Mouse (Mus musculus) naive thymus-derived CD4-positive, alpha-beta T cell, adult 2 months (primary cell): ENCODE data around the gene Rita1.

Source experiments
- DNase-seq: peaks from one replicate; pipeline ENCODE4 v3.0.0-alpha.2; 2011; ENCODE audit warnings: low read depth

Rita1 gene

GRCm38 (mm10) chr5:120570289-120570897 is 42.0 kb downstream of the Rita1 start:
- DNase-seq: no peak

DNA sequence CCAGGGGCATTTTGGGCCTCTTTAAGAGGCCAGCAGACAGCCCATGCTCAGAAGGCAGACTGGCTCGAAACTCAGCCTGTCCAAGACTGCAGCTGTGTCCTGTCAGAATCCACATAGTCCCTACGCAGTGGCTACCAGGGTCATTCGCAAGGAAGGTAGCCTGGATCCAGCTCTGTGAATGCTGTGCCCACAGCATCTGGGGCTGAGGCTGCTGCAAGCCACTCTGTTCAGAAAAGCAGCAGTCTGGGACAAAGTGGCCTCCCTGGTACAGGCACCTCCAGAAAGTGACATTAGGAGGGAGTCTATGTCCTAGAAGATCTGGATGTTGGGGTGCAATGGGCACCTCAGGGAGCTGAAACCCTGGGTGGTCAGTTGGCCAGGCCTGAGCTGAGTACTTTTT is 42.6 kb downstream of the Rita1 start:
- DNase-seq: no peak

DNA sequence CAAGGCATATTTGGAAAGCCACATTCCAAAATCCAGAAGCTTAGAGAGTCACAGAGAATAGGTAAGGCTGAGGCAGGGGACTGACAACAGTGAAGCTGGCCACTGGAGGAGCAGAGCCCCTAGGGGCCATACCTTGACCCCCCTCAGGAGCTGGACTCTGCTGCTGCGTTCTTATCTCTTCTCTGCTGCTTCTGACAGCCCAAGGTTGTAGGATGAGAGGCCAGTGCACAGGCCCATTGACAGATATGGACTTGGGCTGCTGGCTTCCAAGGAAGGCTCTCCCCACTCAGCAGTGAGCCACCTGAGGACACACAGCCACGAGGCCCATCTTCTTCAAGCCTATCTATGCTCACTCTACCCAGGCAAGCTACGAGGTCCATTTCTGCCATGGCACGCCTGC is 43.4 kb downstream of the Rita1 start:
- DNase-seq: no peak

GRCm38 (mm10) chr5:120568336-120568768 is 44.0 kb downstream of the Rita1 start:
- no peak for DNase-seq

GRCm38 (mm10) chr5:120567761-120568211 is 44.6 kb downstream of the Rita1 start:
- DNase-seq: no peak

DNA sequence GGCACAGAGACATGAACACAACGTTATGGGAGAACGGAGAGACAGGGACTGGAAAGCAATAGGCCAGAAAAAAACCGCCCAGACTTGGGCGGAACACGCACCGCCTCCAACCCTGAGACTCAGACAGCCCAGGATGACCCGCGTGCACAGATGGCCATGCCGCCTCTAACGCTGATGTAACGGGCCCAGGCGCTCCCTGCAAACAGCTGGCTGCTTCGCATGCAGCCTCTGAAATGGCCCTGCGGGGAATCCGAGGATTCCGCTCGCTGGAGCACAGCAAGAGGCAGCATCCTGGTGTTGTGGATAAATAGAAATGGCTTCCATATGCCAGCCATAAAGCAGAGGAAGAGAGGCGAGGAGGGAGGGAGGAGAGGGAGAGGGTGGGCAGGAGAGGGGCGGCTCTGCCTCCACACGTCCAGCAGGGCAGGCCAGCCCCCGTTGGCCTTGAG is 45.1 kb downstream of the Rita1 start:
- no peak for DNase-seq

DNA sequence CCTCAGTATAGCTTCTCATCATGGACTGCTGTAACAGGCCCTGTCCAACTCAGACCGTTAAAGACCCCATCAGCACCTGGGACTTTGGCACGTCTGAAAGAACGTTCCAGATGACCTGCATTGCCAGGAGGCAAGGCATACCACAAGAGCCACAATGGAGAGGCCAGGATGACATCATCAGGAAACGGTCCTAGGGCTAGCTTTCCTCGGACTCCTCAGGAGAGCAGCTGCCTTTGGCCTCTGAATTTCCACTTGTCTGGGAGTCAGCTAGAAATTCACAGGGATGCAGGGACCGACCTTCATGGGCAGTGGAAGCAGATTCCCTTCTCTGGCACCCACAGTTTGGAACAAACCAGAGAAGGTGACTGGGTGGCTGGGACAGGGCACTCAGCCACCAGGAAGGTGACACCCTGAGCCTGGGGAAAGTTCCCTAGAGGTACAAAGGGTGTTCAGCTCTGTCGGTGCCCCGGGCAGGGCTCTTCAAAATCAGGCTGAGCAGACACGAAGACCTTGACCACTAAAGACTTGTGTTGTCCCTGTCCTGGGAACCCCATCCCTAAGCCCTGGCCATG is 45.6 kb downstream of the Rita1 start:
- no peak for DNase-seq

- DNase-seq: no peak
Measured at GRCm38 (mm10) chr5:120566101-120566500, 46.3 kb downstream of the Rita1 start.

DNA sequence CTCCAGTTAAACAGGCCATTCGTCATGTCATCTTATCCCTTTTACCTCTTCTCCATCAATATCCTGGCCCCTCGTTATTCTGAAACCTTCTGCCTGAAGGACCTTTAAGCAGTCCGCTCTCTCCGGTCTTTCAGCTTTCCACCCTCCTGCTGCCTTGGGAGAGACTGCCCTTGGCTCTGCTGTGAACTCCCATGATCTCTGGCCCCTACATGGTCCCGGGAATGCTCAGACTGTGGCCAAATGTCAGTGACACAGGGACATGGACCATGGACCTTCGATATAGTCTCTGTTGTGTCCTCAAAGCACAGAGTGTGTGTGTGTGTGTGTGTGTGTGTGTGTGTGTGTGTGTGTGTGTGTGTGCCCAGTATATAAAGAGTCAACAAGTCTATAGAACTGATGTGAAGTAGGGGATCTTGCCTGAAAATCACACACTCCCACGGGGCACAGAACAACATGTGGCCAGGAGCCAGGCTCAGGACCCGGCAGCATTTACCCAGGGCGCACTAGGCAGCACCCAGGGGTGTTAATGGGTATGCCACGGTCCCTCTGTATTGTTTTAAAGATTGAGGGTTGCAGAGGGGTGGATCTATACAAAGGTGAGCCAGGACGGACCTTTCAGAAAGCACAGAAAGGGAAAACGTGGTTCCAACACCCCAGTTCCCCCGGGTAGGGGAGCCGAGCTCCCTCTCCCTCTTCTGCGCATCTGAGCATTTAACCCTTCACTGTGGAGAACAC is 47.1 kb downstream of the Rita1 start:
- no peak for DNase-seq

- peak; percentile 44 for DNase-seq
Measured at GRCm38 (mm10) chr5:120563914-120564311, 48.5 kb downstream of the Rita1 start.

- DNase-seq: no peak
Measured at GRCm38 (mm10) chr5:120562956-120563913, 49.2 kb downstream of the Rita1 start.

DNA sequence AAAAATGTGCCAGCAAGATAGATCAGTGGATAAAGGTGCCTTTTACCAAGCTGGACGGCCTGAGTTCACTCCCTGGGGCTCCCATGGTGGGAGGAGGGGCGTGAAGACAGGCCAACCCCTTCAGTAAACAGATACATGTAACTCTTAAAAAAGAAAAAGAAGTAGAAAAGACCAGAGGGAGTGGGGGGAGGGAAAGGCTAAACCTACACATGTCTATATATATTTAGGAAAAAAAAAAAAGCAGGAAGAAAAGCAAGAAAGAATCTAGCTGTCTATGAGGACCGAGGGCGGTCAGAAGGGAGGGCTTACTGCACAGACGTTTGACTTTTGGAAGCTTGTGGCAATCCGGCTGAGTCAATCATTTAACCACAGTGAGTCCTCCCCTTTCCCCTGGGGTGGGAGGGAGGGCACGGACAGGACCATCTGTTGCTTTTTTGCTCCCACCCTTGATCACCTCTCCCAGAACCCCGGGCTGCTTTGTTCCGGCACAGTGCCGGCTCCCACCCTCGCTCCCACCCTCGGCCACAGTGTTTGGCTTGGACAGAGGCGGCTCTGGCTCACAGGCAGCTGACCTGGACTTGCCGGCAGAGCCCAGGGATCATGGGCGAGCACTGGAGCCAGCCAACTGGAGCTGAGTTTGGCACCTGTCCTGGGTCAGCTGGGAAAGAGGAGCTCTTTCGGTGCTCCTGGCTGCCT is 51.6 kb downstream of the Rita1 start:
- no peak for DNase-seq

GRCm38 (mm10) chr5:120560129-120560615 is 52.2 kb downstream of the Rita1 start:
- DNase-seq: no peak

DNA sequence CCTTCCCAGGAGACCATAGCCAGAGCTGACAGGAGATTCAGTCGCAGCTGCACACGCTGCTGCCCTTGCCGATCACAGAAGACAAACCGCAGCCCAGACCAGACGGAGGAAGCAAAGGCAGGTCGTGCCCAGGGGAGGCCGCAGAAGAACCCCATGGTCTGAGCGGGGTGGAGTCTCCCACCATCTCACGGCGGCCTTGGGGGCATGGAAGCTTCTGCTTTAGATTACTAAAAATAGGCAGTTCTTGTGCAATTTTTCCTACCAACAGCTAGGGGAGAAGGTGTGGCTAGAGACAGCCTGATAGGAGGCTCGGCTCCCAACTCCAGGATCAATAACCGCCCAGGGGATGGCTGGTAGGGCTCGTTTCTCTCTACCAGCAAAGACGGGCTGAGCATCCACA is 53.6 kb downstream of the Rita1 start:
- DNase-seq: no peak

DNA sequence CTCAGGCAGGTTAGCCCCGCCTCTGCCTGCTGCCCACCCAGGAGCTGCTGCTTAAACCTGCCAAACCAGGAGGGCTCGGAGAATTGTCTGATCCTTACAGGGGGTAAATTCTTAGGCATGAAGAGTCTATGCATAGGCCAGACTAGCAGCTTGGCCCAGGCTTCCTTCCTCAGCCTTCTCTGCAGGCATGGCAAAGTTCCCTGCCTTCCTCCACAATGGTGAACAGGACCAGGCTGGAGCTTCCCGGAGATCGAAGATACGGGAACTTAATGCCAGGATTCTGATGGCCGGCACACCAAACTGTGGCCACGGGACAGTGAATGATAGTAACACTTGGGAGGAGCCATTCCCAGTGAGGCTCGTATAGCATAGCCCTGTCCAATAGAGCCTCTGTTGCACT is 54.3 kb downstream of the Rita1 start:
- DNase-seq: no peak

- no peak for DNase-seq
Measured at GRCm38 (mm10) chr5:120555871-120556270, 56.5 kb downstream of the Rita1 start.

- DNase-seq: no peak
Measured at GRCm38 (mm10) chr5:120550673-120551072, 61.7 kb downstream of the Rita1 start.

- DNase-seq: no peak
Measured at GRCm38 (mm10) chr5:120550137-120550536, 62.3 kb downstream of the Rita1 start.

DNA sequence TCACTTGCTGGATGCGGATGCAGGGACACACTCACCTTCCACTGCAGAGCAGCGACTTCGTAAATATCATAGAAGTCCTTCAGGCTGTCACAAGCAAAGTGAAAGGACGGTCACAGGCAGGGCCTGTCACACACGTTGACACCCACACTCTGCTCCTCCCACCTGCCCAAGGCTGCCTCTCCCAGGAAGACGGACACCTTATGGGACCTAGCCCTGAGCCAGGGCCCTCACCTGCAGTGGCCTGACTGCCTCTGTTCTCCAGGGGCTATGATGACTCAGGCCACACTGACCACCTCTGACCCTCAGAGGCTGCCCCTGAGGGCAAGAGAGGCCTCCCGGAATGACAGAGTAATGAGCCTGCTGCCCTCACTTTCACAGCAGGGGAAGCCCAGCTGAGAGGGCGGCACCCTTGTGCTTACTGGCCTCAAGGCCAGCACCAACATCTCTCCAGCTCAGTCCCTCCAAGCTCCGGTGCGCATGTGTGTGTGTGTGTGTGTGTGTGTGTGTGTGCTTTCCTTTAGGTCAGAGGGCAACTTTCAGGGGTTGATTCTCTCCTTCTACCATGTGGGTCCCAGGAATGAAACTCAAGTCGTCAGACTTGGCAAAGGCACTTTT is 64.0 kb downstream of the Rita1 start:
- DNase-seq: no peak
